Mouse (Mus musculus) spleen, postnatal 4 days (tissue): ENCODE results near the gene Slc22a12.

ENCODE experiments used
- DNase-seq, 2 experiments: peaks; one replicate each; pipeline ENCODE4 v3.0.0; 2022; ENCODE audit warnings: low spot score in 2 of 2

Gene Slc22a12

DNA sequence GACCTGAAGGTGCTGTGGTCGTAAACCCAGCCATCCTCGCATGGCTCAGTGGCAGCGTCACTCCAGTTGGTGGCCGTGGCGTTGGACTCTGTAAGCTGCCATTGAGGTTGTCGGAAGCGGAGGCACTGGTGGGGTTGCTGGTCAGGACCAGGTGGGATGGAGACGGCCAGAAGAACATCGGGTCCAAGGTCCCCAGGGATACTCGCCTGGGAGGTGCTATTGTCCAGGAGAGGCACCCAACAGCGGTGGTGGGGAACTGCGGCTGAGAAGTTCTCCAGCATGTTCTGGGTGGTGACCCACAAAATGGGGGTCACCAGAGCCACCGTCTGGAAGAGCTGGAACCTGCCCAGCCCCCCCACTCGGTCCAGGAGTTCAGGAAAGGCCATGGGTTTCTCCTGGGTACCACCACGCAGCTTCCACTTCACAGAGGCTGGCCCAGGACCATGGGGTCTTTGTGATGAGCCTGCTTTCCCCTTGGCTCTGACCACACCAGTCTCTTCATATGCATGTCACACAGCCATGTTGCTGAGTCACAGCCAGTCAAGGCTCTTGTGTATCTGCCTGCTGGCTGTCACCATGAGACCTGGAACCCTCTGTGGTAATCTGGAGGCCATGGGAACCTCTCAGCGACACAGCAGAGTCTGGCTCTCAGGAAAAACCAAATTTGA lies at the start of gene Slc22a12:
Gene Slc22a12 (minus strand): TSS at position 666 of the 668 bp plus-strand sequence.
- DNase-seq, result no peak

DNA sequence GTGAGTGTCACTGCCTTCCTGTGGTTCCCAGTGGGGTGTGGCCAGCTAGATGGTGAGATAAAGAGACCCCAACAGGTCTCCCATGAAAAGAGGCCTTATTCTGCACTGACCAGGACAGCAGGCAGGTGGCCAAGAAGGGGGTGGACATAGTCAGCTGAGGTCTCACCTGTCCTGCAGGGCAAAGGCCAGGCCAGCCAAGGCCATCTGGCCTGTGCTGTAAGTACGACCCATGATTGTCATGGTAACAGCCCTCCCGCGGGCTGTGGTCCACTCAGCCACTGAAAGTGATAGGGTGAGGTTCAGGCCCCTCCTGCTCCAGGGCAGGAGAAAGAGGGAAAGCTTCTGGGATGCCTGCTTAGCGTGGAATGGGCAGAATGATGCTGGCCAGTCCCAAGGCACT lies 29.2 kb upstream of the Slc22a12 start:
- DNase-seq, result no peak

DNA sequence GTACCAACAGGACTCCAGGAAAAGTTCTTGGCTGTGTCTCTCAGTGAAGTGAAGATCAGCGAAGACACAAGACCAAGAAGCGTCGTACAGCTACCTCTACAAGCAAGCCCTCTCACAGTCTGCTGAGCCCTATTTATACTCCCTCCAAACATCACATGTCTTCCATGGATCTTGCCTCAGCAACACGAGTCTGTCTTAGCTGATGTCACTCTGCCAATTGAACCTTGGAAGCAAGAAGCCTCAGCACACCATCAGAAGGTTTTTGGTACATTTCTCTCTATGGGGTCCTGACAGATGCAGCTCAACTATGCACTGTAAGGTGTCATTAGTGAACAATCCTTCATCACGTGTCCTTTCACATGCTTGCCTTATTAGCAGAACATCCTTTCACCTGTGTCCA lies 28.6 kb upstream of the Slc22a12 start:
- DNase-seq, result no peak

DNA sequence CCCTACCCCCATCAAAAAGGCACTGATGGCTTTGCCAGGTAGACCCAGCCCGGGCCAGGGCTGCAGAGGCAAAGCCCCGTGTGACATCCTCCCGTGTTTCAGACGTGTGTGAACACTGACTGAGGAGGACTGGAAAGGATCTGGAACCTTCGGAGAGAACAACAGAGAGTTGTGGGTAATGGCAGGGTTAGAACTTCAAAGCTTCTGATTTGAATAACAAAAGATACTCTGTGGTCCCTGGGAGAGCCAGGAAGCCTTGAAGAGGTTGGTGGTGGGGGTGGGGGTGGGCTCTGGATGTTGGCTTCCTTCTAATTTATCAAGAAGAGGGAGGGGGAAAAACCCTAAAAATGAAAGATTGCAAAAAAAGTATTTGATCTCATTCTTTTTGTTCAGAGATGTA lies 26.7 kb upstream of the Slc22a12 start:
- no peak for DNase-seq

DNA sequence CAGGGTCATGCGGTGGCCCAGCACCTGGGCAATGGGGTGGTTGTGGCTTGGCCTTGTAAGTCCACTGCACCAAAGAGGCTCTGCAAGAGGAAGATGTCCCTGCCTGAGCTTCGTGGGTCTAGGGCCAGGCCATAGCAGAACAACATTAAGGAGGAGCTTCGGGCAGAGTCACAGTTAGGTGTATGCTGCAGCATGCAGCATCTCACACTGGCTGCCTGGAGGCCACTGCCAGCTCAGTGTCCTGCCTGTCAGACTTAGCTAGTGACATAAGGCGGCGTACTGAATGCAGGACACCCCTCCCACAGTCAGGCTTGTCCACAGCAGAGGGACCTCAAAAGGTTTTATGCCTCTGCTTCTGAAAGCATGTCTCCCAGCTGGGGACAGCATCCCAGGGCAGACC lies 26.2 kb upstream of the Slc22a12 start:
- DNase-seq, result no peak

DNA sequence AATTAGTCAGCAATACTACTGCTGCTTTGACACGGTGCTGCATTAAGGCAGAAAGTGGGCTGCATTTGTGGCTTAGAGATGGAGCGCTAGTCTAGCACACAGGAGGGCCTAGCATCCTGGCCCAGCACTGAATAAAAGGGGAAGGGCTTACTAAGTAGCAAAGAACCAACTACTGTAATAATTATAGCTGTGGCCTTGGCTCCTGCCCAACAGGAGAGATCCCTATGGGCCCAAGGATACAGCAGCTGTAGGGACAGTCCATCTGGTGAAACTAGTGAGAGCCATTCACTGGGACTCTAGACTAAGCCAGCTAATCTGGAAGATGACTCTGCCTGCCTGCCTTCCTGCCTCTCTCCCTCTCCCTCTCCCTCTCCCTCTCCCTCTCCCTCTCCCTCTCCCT lies 23.6 kb upstream of the Slc22a12 start:
- no peak for DNase-seq

DNA sequence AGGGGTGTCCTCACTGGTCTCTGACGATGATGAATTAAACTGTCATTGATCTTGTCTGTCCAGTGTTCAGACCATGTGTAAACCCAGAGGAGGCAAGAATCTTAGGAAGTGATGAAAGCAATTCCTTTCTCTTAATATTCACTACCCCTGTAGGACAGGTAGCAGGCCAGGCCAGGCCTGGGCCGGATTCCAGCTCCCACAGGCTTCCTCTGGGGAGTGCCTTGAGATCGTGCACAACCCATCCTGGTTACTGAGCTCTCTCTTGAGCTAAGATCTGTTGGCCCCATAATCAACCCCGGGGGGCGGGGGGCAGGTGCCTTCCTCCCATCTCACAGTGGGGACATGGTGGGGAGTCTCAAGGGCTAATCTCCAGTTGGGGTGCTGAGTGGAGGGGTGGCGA lies 22.3 kb upstream of the Slc22a12 start:
- no peak for DNase-seq

DNA sequence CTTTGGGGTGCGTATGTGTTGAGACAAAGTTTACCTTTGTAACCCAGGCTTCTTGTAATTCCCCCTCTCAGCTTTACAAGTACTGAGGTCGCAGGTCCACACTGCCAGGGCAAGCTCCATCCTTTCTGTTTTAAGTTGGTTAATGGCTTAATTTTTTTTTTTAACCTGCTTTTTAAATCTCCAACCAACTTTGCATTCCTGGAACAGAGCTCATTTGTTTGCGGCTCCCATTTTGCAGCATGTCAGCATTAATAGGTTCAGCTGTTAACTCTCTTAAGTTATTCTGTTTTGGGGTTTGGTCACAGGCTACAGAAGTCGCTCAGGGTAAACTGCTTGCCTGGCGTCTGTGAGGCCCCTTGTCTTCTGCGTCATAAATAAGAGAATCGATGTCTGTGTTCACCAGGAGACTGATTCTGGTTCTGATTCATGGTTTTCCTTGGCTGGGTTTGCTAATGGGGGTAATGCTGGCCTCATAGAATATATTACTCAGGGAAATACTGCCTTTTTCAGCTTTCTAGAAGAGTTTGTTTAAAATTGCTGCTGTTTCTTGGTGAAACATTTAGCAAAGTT lies 17.5 kb upstream of the Slc22a12 start:
- DNase-seq, result no peak

DNA sequence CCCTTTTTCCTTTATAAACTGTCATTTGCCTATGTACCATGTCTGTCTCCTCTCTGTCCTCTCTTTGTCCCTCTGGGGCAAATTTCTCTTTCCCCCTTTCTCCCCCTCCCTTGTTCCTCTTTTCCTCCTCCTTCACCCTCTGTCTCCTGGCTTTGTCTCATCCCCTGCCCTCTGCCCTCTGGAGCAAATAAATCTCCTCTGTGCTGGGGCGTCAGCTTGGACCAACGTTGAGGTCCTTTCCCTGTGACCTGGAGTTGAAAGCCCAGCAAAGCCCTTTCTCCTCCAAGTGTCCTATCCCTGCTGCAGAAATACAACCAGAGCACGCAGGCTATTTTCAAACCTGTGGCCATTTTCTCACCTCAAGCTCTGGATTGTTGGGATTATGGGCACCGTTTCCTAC lies 16.7 kb upstream of the Slc22a12 start:
- no peak for DNase-seq

DNA sequence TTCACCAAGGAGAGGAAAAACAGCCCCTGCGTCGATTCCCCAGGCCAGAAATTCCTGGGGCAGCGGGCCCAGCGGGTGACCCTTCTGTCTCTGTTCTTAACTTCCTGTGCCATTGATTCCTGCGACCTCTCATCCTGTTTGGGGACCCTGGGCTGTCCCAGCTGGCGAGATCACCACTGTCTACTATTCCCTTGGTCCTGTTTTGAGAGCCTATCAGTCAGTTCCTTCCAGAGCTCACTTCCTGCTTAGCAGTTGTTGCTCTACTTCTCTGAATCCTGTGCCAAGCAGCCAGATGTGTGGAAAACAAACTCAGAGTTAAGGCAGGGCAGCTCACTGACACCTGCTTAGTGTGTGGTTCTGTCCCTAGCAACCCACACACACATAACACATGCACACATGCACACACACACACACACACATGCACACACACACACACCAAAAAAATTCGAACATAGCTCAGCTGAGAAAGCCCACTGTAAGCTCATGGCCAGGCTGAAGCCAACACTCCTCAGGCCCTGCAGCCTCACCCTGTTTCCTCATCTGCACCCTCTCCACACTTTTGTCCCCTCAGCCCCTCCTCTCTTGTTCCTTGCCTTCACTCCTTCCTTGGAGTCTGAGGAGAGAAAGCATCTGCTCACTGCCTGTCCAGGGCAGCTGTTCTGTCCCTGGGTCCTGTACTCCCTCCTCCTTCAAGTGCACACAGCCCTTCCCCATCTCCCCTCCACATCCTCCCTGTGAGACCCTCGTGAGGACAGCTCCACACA lies 11.2 kb upstream of the Slc22a12 start:
- DNase-seq, result no peak

DNA sequence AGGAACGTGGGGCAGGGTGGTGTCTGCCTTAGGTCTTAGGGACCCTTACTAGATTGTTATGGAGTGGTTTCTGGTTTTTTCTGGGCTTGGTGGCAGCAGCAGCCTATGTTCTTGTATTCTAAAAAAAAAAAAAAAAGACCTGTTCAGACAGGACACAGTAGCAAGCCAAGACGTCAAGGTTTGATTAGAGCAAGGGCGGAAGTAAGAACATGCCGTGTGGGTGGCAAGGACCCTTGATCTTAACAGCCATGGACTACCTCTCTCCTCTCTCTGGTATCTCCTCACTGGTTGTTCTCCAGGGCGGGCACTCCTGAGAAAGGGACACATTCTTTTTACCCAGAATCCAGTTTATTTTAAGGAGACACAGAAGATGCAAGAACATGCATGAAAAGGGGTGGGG lies 10.3 kb upstream of the Slc22a12 start:
- DNase-seq, result no peak

DNA sequence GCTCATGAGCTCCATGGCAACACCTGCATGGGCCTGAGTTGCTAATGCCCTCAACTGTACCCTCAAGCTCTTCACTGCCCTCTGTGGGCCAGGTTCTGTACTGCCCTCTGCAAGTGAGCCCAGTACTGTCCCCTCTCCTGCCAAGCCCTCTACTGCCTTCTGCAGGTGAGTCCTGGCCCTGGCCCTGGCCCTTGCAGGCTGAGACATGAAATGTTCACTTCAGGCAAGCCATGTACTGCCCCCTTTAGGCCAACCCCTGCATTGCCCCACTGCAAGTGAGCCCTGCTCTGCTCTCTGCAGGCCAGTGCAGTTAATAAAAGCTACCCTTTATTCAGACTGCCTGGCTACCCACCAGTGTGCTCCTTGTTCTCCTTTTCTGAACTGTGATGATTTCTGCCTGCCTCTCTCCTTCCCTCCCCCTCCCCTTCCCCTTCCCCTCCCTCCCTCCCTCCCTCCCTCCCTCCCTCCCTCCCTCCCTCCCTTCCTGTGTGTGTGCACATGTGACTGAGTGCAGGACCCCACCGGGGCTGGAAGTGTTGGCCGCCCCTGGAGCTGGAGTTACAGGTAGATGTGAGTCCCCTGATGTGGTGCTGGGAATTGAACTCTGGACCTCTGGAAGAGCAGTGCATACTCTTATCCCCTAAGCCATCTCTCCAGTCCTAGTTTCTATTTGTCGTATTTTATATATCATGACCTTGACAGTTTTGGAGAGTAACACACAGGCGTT lies 9.6 kb upstream of the Slc22a12 start:
- DNase-seq, result peak; percentile 70 to 84

DNA sequence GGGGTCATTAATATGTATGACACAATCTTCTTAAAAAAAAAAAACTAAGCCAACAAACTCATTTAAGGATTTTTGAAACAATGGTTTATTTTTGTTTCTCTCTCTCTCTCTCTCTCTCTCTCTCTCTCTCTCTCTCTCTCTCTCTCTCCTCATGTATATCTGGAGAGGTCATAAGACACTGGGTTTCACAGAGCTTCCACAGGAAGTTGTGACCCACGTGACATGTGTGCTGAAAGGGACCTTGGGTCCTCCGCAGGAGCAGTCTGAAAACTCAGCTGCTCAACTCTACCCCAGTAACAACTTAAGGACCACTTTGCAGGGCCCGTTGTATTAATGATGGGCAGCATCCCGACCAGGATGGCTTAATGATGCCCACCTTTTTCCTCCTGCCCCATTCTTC lies 8.4 kb upstream of the Slc22a12 start:
- no peak for DNase-seq

DNA sequence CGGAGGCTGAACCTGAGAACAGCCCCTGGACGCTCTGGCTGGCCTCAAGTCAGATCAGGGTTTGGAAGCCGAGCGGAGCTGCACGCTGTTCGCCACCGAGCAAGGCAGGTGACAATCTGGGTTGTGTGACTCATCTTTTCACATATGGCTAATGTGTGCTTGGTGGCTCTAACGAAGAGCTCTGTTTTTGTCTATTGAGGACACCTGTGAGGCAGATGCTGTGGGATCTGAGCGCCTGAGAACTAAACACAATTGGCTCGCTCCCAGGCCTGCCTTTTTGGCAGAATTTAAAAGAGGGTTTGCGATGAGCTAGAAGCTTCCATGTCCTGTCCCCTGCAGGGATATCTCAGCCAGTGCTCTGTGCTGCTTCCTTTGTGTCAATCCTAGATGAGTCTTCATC lies 6.7 kb upstream of the Slc22a12 start:
- DNase-seq, result no peak

DNA sequence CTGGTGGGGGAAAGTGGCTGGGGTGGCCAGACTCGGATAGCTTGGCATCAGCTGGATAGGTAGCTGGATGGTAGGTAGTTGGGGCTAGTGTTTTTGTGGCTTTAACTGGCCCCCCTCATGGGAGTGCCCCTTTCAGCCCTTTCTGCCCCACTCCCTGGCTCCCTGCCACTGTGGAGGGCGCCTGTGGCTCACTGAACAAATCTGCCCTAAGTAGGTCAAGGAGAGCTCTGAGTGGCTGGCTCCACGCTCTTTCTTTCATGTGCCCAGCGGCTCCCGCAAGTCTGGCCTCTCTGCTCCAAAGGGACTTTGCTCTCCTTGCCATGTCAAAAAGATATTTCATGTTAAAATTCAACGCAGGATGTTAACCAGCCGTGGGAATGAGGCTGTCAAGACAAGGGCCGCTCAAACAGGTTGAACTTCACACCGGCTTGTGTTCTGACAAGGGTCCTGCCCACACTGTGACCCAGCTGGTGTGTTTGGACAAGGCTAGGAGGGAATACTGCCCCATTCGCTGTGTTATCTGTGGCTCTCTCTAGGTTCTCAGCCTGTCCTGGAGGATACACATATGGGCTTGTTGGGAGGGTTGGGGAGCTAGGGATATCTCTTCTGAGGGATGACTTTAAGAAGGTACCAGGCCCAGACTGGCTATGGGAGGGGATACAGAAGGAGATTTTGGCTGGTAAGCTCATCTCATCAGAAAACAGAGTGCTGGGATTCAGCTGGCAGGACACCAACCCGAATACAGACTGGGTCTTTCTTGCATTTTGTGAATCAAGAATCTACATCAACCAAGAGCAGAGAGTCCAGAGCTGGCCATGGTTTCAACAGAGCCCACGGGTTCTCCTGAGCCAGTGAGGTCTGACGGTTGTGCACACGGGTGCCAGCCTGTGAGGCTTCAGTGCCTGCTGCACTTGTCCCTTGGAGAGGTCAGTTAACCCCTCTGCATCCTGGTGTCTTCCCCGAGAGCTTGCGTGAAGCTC lies 5.9 kb upstream of the Slc22a12 start:
- DNase-seq, result no peak

DNA sequence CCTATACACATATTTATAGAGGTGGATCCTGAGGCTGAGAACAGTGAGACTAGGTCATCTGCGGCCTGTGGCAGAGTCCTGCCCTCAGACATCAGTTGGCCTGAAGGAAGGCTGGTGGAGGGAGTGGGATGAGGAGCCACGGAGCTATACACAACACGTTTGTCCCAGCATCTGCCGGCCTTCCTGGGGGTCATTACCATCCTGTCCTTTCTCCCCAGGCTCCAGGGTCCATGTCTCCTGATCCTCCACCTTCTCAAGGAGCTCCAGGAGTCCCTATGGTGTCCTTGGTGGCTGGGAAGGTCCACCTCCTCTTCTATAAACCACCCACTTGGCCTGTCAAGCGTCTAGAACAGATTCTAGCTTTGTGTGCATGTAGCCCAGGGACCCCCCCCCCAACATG lies 5.0 kb upstream of the Slc22a12 start:
- no peak for DNase-seq

DNA sequence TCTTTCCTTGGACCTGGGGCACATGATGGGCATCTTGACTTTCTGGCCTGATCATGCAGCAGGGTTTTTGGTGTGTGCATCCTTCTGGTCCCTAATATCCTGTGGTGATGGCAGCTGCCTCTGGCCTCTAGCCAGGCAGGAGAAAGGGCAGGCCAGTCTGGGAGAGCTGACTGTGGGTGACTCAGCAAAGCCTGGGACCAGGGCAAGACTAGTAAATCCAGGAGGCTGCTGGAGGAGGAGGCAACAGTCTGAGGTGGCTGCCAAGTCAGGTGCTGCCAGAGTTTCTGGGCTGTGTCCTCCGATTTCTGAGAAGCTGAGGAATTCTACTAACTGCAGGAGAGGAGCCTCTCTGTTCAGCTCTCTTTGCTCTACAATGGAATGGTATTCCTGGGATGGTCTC lies 3.3 kb upstream of the Slc22a12 start:
- no peak for DNase-seq

DNA sequence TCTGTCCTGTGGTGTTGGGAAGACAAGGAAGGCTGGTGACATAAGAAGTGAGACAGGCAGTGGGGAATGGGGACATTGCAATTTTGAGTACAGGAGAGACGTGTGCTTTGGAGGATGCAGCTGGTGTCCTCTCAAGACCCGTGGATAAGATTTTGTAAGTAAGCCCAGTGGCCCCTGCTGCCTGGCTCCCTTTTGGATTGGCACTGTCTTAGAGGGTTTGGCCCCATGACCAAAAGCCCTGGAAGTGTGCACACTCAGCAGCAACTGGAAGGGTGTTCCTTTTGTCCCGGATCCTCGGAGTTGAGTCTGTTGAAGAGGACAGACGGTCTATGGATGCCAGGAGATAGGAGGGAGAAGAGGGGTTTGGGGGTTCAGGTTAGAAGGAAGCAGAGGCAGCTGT lies 2.6 kb upstream of the Slc22a12 start:
- no peak for DNase-seq

DNA sequence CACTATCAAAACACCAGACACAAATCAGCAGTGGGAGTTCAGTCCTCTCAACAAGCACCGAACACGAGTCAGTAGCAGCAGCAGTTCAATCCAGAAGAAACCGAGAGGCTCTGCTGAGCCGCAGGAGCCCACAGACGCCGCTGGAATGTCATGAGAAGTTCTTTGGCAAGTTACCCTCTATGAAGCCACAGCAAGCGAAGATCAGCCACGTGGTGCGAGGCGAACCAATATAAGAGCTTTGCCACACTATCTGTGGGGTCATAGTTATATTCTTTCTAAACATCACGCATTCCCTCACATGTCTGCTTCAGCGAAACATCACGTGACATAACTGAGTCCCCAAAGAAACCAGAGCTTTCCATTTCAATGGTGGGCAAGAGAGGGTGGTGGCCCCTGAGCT lies 1.9 kb upstream of the Slc22a12 start:
- DNase-seq, result no peak

DNA sequence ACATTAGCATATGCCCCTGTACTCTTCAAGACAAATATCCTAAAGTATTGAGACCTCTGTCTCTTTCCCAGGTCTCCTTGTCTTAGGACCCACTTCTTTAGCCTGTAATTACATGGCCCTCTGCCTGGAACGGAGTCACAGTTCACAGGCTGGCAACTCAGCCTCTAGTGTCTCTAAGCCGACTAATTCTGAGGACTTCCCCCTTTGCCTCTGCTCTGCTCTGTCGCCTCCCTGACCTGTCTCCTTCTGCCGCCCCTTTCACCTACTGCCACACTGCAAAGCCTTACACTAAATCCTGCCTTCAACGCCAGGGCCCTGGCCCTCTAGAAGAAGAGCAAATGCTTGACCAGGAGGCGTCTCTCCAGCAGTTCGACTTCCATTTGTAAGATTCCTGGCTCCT lies 686 bp upstream of the Slc22a12 start:
- no peak for DNase-seq

DNA sequence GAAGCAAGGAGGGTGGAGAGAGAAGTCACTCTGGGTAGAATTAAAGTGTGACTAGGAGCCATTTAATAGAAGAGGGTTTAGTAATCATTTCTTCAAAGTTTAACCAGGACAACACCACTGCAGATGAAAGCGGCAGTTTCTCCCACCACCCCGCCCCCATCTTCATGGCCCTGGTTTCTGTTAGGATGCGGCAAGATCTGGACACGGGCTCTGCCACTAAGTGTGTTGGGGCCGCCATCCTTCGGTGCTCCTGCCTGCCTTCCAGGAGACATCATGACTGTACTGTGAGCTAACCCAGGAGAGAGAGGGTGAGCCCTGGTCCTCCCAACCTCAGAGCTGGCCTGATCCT lies 177 bp upstream of the Slc22a12 start:
- DNase-seq, result no peak

DNA sequence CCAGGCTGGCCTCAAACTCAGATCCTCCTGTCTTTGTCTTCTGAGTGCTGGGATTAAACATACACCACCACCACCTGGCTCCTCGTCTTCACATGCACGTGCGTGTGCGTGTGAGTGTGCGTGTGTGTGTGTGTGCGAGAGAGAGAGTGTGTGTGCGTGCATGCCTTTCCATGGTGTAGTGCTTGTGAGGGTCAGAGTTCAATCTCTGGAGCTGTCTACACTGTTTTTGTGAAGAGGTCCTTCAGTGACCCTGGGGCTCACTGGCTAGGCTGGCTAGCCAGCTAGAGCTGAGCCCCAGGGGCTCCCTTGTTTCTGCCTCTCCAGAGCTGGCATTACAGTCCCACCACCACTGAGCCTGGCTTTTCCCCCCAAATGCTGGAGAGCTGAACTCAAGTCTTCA lies 1.3 kb downstream of the Slc22a12 start:
- no peak for DNase-seq
